Mouse (Mus musculus) spleen, adult 2 months (tissue): ENCODE results near the gene Slc2a2.

Experiments
- CTCF ChIP-seq: fragments of 200-500 bp; IDR thresholded peaks from 2 replicates; pipeline ENCODE4 v1.5.1; 2011; ENCODE audit warnings: mild to moderate bottlenecking, inconsistent platforms; ENCODE audit not compliant: insufficient read depth, insufficient read length, insufficient replicate concordance; ENCODE audit errors: extremely low read depth
- POLR2A ChIP-seq: fragments of 200-500 bp; IDR thresholded peaks from 2 replicates; pipeline ENCODE4 v1.6.1; 2011; ENCODE audit warnings: low read depth, low read length, inconsistent platforms

GRCm38 (mm10) chr3:28713913-28714698 lies 16.4 kb downstream of the Slc2a2 start:
- TF ChIP-seq CTCF = no peak
- no peak for TF ChIP-seq POLR2A
